Mouse (Mus musculus) ES-E14 (cell line): ENCODE results near the gene Nav3. TPM values are rescaled to one million over a fixed set of nuclear protein-coding genes. Genes with fewer than 3 reads are reported as not detected.
A peak's percentile ranks its signal among the peaks of the same experiment; 100 is the strongest.

Experiments used
- DNase-seq: peaks from one replicate; pipeline ENCODE4 v3.0.0-alpha.2; 2013; ENCODE audit warnings: low read depth, low spot score
- H3K27ac ChIP-seq: 2 replicates; pipeline ENCODE4 v1.5.1; 2012; ENCODE audit warnings: low read depth, mild to moderate bottlenecking, low read length, moderate library complexity, mixed read lengths; ENCODE audit not compliant: poor library complexity, insufficient read depth, severe bottlenecking
- H3K36me3 ChIP-seq: 2 replicates; pipeline ENCODE4 v1.6.1; 2012; ENCODE audit warnings: mild to moderate bottlenecking, low read length, moderate library complexity, mixed read lengths; ENCODE audit not compliant: control insufficient read depth, poor library complexity, insufficient read depth, severe bottlenecking
- H3K4me1 ChIP-seq, 2 experiments: fragments of 150-350 bp in 1 of 2; sonication (generic) in 1 of 2; 2 replicates each; pipeline ENCODE4 v1.6.1; 2012; ENCODE audit warnings: low read length in 2 of 2, mild to moderate bottlenecking in 1 of 2, mixed read lengths in 1 of 2; ENCODE audit not compliant: control insufficient read depth in 2 of 2, insufficient read depth in 2 of 2, poor library complexity in 1 of 2
- H3K4me3 ChIP-seq, 2 experiments: fragments of 150-350 bp in 1 of 2; sonication (generic) in 1 of 2; 2 replicates each; pipeline ENCODE4 v1.5.1; 2012; ENCODE audit warnings: low read length in 2 of 2, low read depth in 1 of 2, mild to moderate bottlenecking in 1 of 2, mixed read lengths in 1 of 2; ENCODE audit not compliant: insufficient read depth in 1 of 2, poor library complexity in 1 of 2, severe bottlenecking in 1 of 2
- H3K9ac ChIP-seq: 2 replicates; pipeline ENCODE4 v1.6.1; 2012; ENCODE audit warnings: low read depth, mild to moderate bottlenecking, low read length, mixed read lengths; ENCODE audit not compliant: poor library complexity, insufficient read depth, severe bottlenecking
- H3K9me3 ChIP-seq: fragments of 150-350 bp; sonication (generic); 2 replicates; pipeline ENCODE4 v1.6.1; 2012; ENCODE audit warnings: low read depth, mild to moderate bottlenecking, low read length; ENCODE audit not compliant: control insufficient read depth, insufficient read depth
- CHD2 ChIP-seq: IDR thresholded peaks from 2 replicates; pipeline ENCODE4 v1.6.1; 2014; ENCODE audit warnings: mild to moderate bottlenecking, low read depth, low read length, inconsistent platforms
- HCFC1 ChIP-seq: IDR thresholded peaks from 2 replicates; pipeline ENCODE4 v1.6.1; 2012; ENCODE audit warnings: low read length, inconsistent platforms, borderline replicate concordance; ENCODE audit not compliant: insufficient read depth
- MAFK ChIP-seq: IDR thresholded peaks from 2 replicates; pipeline ENCODE4 v1.6.1; 2014; ENCODE audit warnings: mild to moderate bottlenecking, low read depth, low read length, inconsistent platforms; ENCODE audit not compliant: insufficient read depth
- ZC3H11A ChIP-seq: IDR thresholded peaks from 2 replicates; pipeline ENCODE4 v1.6.1; 2012; ENCODE audit warnings: low read depth, mild to moderate bottlenecking, inconsistent platforms, low read length, borderline replicate concordance
- ZNF384 ChIP-seq: IDR thresholded peaks from 2 replicates; pipeline ENCODE4 v1.6.1; 2012; ENCODE audit warnings: low read depth, low read length, inconsistent platforms
- in situ Hi-C, 2 experiments: fragments of 600-800 bp; cut with MboI; formaldehyde crosslinking; loops; one replicate each; pipeline ENCODE4 v1.15.1; 2025; ENCODE audit warnings: low sequenced_read_pairs in 2 of 2, inconsistent platforms in 1 of 2; ENCODE audit not compliant: unreplicated experiment in 2 of 2
- total RNA-seq: library from RNA; depleted of rRNA; stranded (reverse); fragments of 300-350 nt; gene quantifications from 2 replicates; pipeline ENCODE4 v1.2.3, GENCODE M21; 2012

Nav3 gene
- total RNA-seq, 1 experiment: 1.4 TPM

GRCm38 (mm10) chr10:109769092-109769491 is 686.9 kb downstream of the Nav3 start:
- H3K9ac ChIP-seq: no peak overlapping the region
- in situ Hi-C loops: loop anchor here in 1 of 2 experiments (10.0 kb wide), 1 partner anchor 106 kb away; no protein-coding TSS in a partner anchor

GRCm38 (mm10) chr10:109765650-109766049 is 690.4 kb downstream of the Nav3 start:
- H3K9ac ChIP-seq: no peak overlapping the region
- no peak overlapping the region for H3K4me3 ChIP-seq
- in situ Hi-C loops: loop anchor here in 1 of 2 experiments (10.0 kb wide), 1 partner anchor 109 kb away; no protein-coding TSS in a partner anchor
- no peaks in the 10 kb centered on the region for H3K4me1 ChIP-seq
- H3K36me3 ChIP-seq: no peaks in the 10 kb centered on the region
- H3K9me3 ChIP-seq: no peaks in the 10 kb centered on the region
- no peak overlapping the region for H3K27ac ChIP-seq
- peak; percentile 22 for DNase-seq
- TF ChIP-seq CHD2: no peak
- no peak for TF ChIP-seq ZNF384
- no peak for TF ChIP-seq MAFK
- TF ChIP-seq ZC3H11A: no peak
- no peak for TF ChIP-seq HCFC1

More at GRCm38 (mm10) chr10:109769092-109769491, 686.9 kb downstream of the Nav3 start:
- no peak overlapping the region for H3K4me3 ChIP-seq
- no peaks in the 10 kb centered on the region for H3K36me3 ChIP-seq
- no peaks in the 10 kb centered on the region for H3K4me1 ChIP-seq
- no peak for DNase-seq
- no peak for TF ChIP-seq ZC3H11A
- no peak for TF ChIP-seq CHD2
- no peaks in the 10 kb centered on the region for H3K9me3 ChIP-seq
- H3K27ac ChIP-seq: no peak overlapping the region

GRCm38 (mm10) chr10:109764412-109765101 is 691.4 kb downstream of the Nav3 start:
- Histone ChIP-seq H3K4me1 (no peaks in the 10 kb centered on the region), H3K27ac (no peak overlapping the region), H3K36me3 (no peaks in the 10 kb centered on the region), H3K4me3 (no peak overlapping the region), H3K9ac (no peak overlapping the region), H3K9me3 (no peaks in the 10 kb centered on the region)
- in situ Hi-C loops: loop anchor here in 1 of 2 experiments (10.0 kb wide), 1 partner anchor 110 kb away; no protein-coding TSS in a partner anchor
- TF ChIP-seq ZNF384: no peak
- no peak for TF ChIP-seq CHD2
- TF ChIP-seq MAFK: no peak
- no peak for TF ChIP-seq ZC3H11A
- no peak for TF ChIP-seq HCFC1
- no peak for DNase-seq

- DNase-seq: no peak
- Histone ChIP-seq H3K4me3 (peak overlapping the region in 1 of 2 experiments; percentile 17; a peak in 1 of 4 replicates), H3K27ac (no peak overlapping the region), H3K36me3 (no peaks in the 10 kb centered on the region), H3K9ac (no peak overlapping the region), H3K9me3 (no peaks in the 10 kb centered on the region), H3K4me1 (peaks cover 0 to 2% of the 10 kb centered on the region in 2 experiments; a peak in 1 of 4 replicates)
- in situ Hi-C loops: no loop called here
- TF ChIP-seq MAFK: no peak
- TF ChIP-seq ZC3H11A: no peak
- TF ChIP-seq CHD2: no peak
Measured at GRCm38 (mm10) chr10:109758921-109759600, 696.9 kb downstream of the Nav3 start.

GRCm38 (mm10) chr10:109746901-109747300 is 709.1 kb downstream of the Nav3 start:
- DNase-seq: no peak
- no peak overlapping the region for H3K27ac ChIP-seq
- no peaks in the 10 kb centered on the region for H3K4me1 ChIP-seq
- no peaks in the 10 kb centered on the region for H3K9me3 ChIP-seq
- no peaks in the 10 kb centered on the region for H3K36me3 ChIP-seq
- H3K9ac ChIP-seq: no peak overlapping the region
- no peak for TF ChIP-seq HCFC1
- no peak for TF ChIP-seq ZNF384
- TF ChIP-seq ZC3H11A: no peak
- no peak for TF ChIP-seq MAFK
- TF ChIP-seq CHD2: no peak
- H3K4me3 ChIP-seq: no peak overlapping the region
- in situ Hi-C loops: no loop called here
